Mouse (Mus musculus) left cerebral cortex, adult 2 months (tissue): ENCODE measurements around the gene Dync1li1. TPM values are rescaled to one million over a fixed set of nuclear protein-coding genes. Genes with fewer than 3 reads are reported as not detected.

Source experiments
- DNase-seq, 2 experiments: peaks; one replicate each; pipeline ENCODE4 v3.0.0; 2021 to 2022; ENCODE audit warnings: low spot score in 2 of 2, mixed read lengths in 1 of 2; ENCODE audit errors: extremely low spot score in 1 of 2
- H3K27ac ChIP-seq: fragments of 200-600 bp; 2 replicates; pipeline ENCODE4 v1.8.1; 2022
- H3K4me3 ChIP-seq: fragments of 200-600 bp; 2 replicates; pipeline ENCODE4 v1.8.1; 2022
- CTCF ChIP-seq: fragments of 200-600 bp; IDR thresholded peaks from 2 replicates; pipeline ENCODE4 v1.8.1; 2022; ENCODE audit warnings: antibody characterized with exemption, mild to moderate bottlenecking, moderate library complexity
- intact Hi-C: fragments of 180-260 bp; cut with DNase I; formaldehyde crosslinking; loops from one replicate; pipeline ENCODE4 v1.15.1; 2025
- total RNA-seq, 2 experiments: library from RNA; stranded (reverse); gene quantifications; 2 replicates each; pipeline ENCODE4 v1.2.3; 2021

Dync1li1 gene
- total RNA-seq, 2 experiments from 2014 or later = 87.7 to 91.9 TPM

GRCm38 (mm10) chr9:114759886-114760285 is 71.3 kb downstream of the Dync1li1 start:
- no peak for TF ChIP-seq CTCF
- DNase-seq = no peak
- intact Hi-C loops = no loop called here
- Histone ChIP-seq H3K4me3 (no peak overlapping the region), H3K27ac (no peak overlapping the region)

GRCm38 (mm10) chr9:114760353-114760752 is 71.8 kb downstream of the Dync1li1 start:
- TF ChIP-seq CTCF = no peak
- intact Hi-C loops = no loop called here

GRCm38 (mm10) chr9:114761848-114762247 is 73.3 kb downstream of the Dync1li1 start:
- no peak for DNase-seq
- TF ChIP-seq CTCF = no peak
- intact Hi-C loops = no loop called here

More at GRCm38 (mm10) chr9:114760353-114760752, 71.8 kb downstream of the Dync1li1 start:
- no peak for DNase-seq
- Histone ChIP-seq H3K27ac (no peak overlapping the region), H3K4me3 (no peak overlapping the region)

GRCm38 (mm10) chr9:114763341-114763740 is 74.8 kb downstream of the Dync1li1 start:
- H3K27ac ChIP-seq = no peak overlapping the region
- no peak overlapping the region for H3K4me3 ChIP-seq
- TF ChIP-seq CTCF = peak; percentile 29
- intact Hi-C loops = no loop called here
- DNase-seq = no peak

More at GRCm38 (mm10) chr9:114761848-114762247, 73.3 kb downstream of the Dync1li1 start:
- H3K27ac ChIP-seq = no peak overlapping the region; the same call in 1 of the 2 replicates
- no peak overlapping the region for H3K4me3 ChIP-seq

GRCm38 (mm10) chr9:114767030-114767429 is 78.4 kb downstream of the Dync1li1 start:
- H3K27ac ChIP-seq = no peak overlapping the region
- intact Hi-C loops = no loop called here
- no peak overlapping the region for H3K4me3 ChIP-seq
- DNase-seq = peak in 1 of 2 experiments; percentile 47
- no peak for TF ChIP-seq CTCF

- Histone ChIP-seq H3K27ac (no peak overlapping the region), H3K4me3 (no peak overlapping the region)
- intact Hi-C loops = no loop called here
- DNase-seq = no peak
- TF ChIP-seq CTCF = no peak
These were observed 78.9 kb downstream of the Dync1li1 start for GRCm38 (mm10) chr9:114767507-114767906.

GRCm38 (mm10) chr9:114768066-114768465 is 79.5 kb downstream of the Dync1li1 start:
- H3K4me3 ChIP-seq = no peak overlapping the region
- intact Hi-C loops = no loop called here
- no peak overlapping the region for H3K27ac ChIP-seq
- TF ChIP-seq CTCF = no peak
- DNase-seq = no peak

GRCm38 (mm10) chr9:114770224-114770623 is 81.6 kb downstream of the Dync1li1 start:
- intact Hi-C loops = no loop called here
- TF ChIP-seq CTCF = no peak
- H3K27ac ChIP-seq = no peak overlapping the region
- no peak overlapping the region for H3K4me3 ChIP-seq
- no peak for DNase-seq

GRCm38 (mm10) chr9:114771565-114771964 is 83.0 kb downstream of the Dync1li1 start:
- TF ChIP-seq CTCF = no peak
- Histone ChIP-seq H3K4me3 (no peak overlapping the region), H3K27ac (no peak overlapping the region)
- DNase-seq = no peak
- intact Hi-C loops = no loop called here

Other genes starting within 250 kb of the Dync1li1 start
- not detected for gene Ccr4, start 183.9 kb upstream of the Dync1li1 start, total RNA-seq
- gene C130032M10Rik, start 173.1 kb upstream of the Dync1li1 start, total RNA-seq = not detected
- under 1 TPM; 0.72 to 0.84 TPM for gene Trim71, start 124.4 kb upstream of the Dync1li1 start, total RNA-seq
- gene Cnot10, start 48.6 kb upstream of the Dync1li1 start, total RNA-seq = 10 to 100 TPM; 47.7 to 49.1 TPM
- gene Cmtm6, start 42.3 kb downstream of the Dync1li1 start, total RNA-seq = 10 to 100 TPM; 19.8 to 22.4 TPM
- gene Cmtm7, start 93.1 kb downstream of the Dync1li1 start, total RNA-seq = 1 to 10 TPM; 3.7 to 4.8 TPM
- gene Cmtm8, start 155.4 kb downstream of the Dync1li1 start, total RNA-seq = 1 to 10 TPM; 1.6 to 1.8 TPM
- 10 to 100 TPM; 82.0 to 88.7 TPM for gene Gpd1l, start 245.2 kb downstream of the Dync1li1 start, total RNA-seq